Mouse (Mus musculus) midbrain, embryonic 14.5 days (tissue): ENCODE data around the gene F2. TPM values are rescaled to one million over a fixed set of nuclear protein-coding genes. Genes with fewer than 3 reads are reported as not detected.

ENCODE experiments used
- ATAC-seq: fragments of 200-750 bp; cut with Nextera tagmentation; 2 replicates; pipeline ENCODE4 v1.8.0; 2017; ENCODE audit warnings: moderate number of reproducible peaks, moderate library complexity; ENCODE audit not compliant: low FRiP score, low TSS enrichment
- DNase-seq: peaks from one replicate; pipeline ENCODE4 v3.0.0-alpha.2; 2015
- H3K27ac ChIP-seq: fragments of 300-500 bp; sonication (generic); replicated peaks from 2 replicates; pipeline ENCODE4 v1.5.1; 2014; ENCODE audit warnings: mild to moderate bottlenecking, low read depth, low read length, moderate library complexity
- H3K27me3 ChIP-seq: fragments of 300-500 bp; sonication (generic); 2 replicates; pipeline ENCODE4 v1.6.1; 2014; ENCODE audit warnings: low read length, control low read depth, mixed read lengths; ENCODE audit not compliant: control insufficient read depth, insufficient read depth
- H3K36me3 ChIP-seq: fragments of 300-500 bp; sonication (generic); 2 replicates; pipeline ENCODE4 v1.6.1; 2014; ENCODE audit warnings: low read length, control low read depth; ENCODE audit not compliant: control insufficient read depth, insufficient read depth
- H3K4me1 ChIP-seq: fragments of 300-500 bp; sonication (generic); 2 replicates; pipeline ENCODE4 v1.6.1; 2014; ENCODE audit warnings: mild to moderate bottlenecking, antibody characterized with exemption, low read length, control low read depth; ENCODE audit not compliant: control insufficient read depth, insufficient read depth
- H3K4me2 ChIP-seq: fragments of 300-500 bp; sonication (generic); 2 replicates; pipeline ENCODE4 v1.6.1; 2014; ENCODE audit warnings: mild to moderate bottlenecking, low read length, moderate library complexity
- H3K4me3 ChIP-seq: fragments of 300-500 bp; sonication (generic); replicated peaks from 2 replicates; pipeline ENCODE4 v1.5.1; 2014; ENCODE audit warnings: low read depth, low read length
- H3K9ac ChIP-seq: fragments of 300-500 bp; sonication (generic); replicated peaks from 2 replicates; pipeline ENCODE4 v1.6.1; 2014; ENCODE audit warnings: mild to moderate bottlenecking, low read length, moderate library complexity
- H3K9me3 ChIP-seq: fragments of 300-500 bp; sonication (generic); 2 replicates; pipeline ENCODE4 v1.6.1; 2016; ENCODE audit warnings: low read length, control low read depth, mixed read lengths; ENCODE audit not compliant: control insufficient read depth
- WGBS: fragments of 180-500 bp; shearing (Covaris S2); extraction: QIAGEN DNeasy Blood & Tissue Kit; methylation state at CpG from one replicate; pipeline ENCODE4 v1.1.7; 2014; 5-methylcytosine and 5-hydroxymethylcytosine counted together
- polyA plus RNA-seq: library from polyadenylated mRNA; unstranded; fragments of >200 nt; fragmentation: Nextera tagmentation; extraction: Ambion mirVana; gene quantifications from 2 replicates; pipeline ENCODE4 v1.2.1, GENCODE M21; 2014

Gene F2
- polyA plus RNA-seq, 1 experiment from 2014 or later: 0.11 TPM

DNA sequence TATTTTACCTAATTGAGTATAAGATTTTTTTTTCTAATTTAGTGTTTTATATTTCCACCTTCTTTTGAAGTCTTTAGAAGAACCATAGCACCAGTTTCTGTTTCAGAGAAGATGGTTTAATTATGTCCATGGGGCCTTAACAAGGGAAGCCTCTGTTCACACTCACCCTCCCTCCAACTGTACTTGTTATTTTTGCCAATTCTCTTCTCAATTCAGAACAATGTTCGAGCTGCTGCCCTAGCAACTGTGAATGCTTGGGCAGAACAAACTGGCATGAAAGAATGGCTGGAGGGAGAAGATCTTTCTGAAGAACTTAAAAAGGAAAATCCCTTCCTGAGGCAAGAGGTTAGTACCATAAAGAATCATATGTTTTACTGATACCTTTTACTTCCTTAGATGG, 55.3 kb downstream of the F2 start:
- peak; percentile 14 for DNase-seq
- peaks cover 77% of the 10 kb centered on the region for H3K36me3 ChIP-seq
- no peak overlapping the region for H3K27ac ChIP-seq
- no peak for ATAC-seq
- H3K9me3 ChIP-seq: no peaks in the 10 kb centered on the region
- H3K9ac ChIP-seq: no peak overlapping the region
- H3K4me1 ChIP-seq: no peaks in the 10 kb centered on the region
- H3K4me2 ChIP-seq: no peak overlapping the region
- no peaks in the 10 kb centered on the region for H3K27me3 ChIP-seq
- H3K4me3 ChIP-seq: no peak overlapping the region
- 87% methylated on average over 1 of the region's 1 CpGs for WGBS

Other genes starting within 250 kb of the F2 start
- gene 1110051M20Rik, start 191.7 kb downstream of the F2 start, polyA plus RNA-seq: 175 and 176 TPM in 2 replicates
- gene Lrp4, start 178.9 kb downstream of the F2 start, polyA plus RNA-seq: 2.8 and 4.7 TPM in 2 replicates
- gene Ckap5, start 109.7 kb downstream of the F2 start, polyA plus RNA-seq: 117 and 152 TPM in 2 replicates
- gene Zfp408, start 13.4 kb upstream of the F2 start, polyA plus RNA-seq: 8.3 and 10.8 TPM in 2 replicates
- gene Arhgap1, start 13.4 kb upstream of the F2 start, polyA plus RNA-seq: 96.1 and 101 TPM in 2 replicates
- gene Atg13, start 74.2 kb upstream of the F2 start, polyA plus RNA-seq: 36.3 and 45.0 TPM in 2 replicates
- gene Harbi1, start 74.4 kb upstream of the F2 start, polyA plus RNA-seq: 12.0 and 18.2 TPM in 2 replicates
- 22.8 and 26.3 TPM in 2 replicates for gene Ambra1, start 93.7 kb upstream of the F2 start, polyA plus RNA-seq